Mouse (Mus musculus): Measurements from ENCODE around the gene Dusp19.
A peak's percentile ranks its signal among the peaks of the same experiment; 100 is the strongest.

Dusp19 gene

DNA sequence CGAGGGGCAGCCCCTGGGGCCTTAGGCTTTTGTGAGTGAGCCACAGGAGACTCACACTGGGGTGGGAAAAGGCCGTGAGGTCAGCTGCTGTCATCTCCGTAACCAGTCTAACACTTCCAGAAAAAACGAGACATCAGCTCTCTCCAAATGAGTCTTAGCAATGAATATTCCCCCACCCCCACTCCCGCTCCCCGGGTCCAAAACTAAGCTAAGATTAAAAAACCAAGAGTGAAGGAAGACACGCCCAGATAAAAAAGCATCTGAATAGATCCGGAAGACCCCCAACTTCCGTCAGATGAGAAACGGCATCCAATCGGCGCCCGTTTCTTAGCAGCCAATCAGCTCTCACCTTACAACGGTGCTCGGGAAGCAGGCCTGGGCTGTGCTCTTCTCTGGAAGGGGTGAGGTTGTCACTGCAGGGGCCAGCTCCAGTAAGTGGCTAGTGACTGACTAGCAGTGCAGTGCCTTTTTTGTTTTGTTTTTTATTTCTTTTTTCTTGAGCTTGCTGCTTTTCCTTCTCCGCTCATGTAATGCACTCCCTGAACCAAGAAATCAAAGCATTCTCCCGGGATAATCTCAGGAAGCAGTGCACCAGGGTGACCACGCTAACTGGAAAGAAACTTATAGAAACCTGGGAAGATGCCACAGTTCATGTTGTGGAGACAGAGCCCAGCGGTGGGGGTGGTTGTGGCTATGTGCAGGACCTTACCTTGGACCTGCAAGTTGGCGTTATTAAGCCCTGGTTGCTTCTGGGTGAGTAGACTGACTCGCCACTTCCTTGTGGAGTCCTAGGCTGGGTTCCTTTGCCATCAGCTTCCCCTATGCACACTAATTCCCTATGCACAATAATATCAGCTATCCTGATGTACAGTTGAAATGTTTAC lies at the start of gene Dusp19, which contains the start of gene Nup35:
Gene Dusp19, plus strand, starts transcription at position 192 of the 884 bp plus-strand sequence.
Gene Nup35, plus strand, starts transcription at position 383 of the 884 bp plus-strand sequence.
- DNase-seq (ENCODE audit: low read depth, low spot score), result peak; percentile 85

DNA sequence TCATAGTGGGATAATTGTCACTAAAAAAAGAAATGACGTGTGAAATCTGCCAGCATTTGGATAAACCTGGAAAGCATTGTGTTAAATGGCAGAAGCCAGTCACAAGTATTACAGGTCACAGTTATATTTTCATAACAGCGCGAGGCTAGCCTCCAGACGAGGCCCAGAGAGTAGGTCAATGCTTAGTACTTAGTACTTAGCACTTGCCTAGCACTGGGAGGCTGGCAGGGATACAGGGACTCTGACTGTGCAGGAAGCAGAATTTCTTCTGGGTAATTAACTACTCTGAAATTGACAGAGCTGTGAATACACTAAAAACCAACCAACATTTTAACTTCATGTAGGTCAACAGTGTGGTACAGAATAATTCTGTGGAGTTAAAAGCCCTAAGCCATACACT lies 49.4 kb upstream of the Dusp19 start:
- no peak for DNase-seq (ENCODE audit: low read depth, low spot score)

- DNase-seq (ENCODE audit: low read depth, low spot score), result no peak
Observed at GRCm38 (mm10) chr2:80570656-80571055, 46.2 kb upstream of the Dusp19 start.

- no peak for DNase-seq (ENCODE audit: low read depth, low spot score)
Observed at GRCm38 (mm10) chr2:80577286-80577685, 39.6 kb upstream of the Dusp19 start.

GRCm38 (mm10) chr2:80579253-80579891 lies 37.5 kb upstream of the Dusp19 start:
- DNase-seq (ENCODE audit: low read depth, low spot score), result no peak

GRCm38 (mm10) chr2:80580311-80580961 lies 36.4 kb upstream of the Dusp19 start:
- peak; percentile 32 for DNase-seq (ENCODE audit: low read depth, low spot score)

DNA sequence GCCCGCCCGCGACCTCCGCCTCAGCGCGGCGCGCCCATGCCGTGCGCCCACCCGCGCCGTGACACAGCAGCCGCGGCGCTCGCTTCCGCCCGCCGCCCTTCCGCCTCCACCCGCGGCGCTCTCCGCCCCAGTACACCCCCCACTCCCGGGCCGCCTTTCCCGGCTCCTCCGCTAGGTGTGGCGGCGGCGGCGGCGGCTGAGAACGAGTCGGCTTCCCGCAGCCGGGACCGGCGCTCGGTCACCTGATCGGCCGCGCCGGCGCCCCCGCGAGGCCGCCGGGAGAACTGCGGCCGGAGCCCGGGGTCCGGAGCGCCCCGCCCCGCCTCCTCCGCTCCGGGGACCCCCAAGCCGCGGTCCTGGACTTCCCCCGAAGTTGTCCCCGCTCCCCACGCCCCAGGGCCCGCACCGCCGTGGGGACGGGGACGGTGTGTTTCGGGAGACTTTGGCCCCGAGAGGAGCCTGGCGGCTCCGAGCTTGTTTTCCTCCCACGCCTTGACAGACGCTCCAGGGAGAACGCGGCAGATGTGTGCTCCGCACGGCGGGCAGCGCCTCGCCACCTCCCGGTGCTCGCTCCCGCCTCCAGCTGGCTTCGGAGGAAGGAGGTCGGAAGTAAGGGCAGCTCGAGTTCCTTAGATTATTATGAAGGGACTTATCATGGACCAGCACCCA lies 35.7 kb upstream of the Dusp19 start, which contains the start of gene Nckap1:
Gene Nckap1, minus strand, starts transcription at position 338 of the 669 bp plus-strand sequence.
- DNase-seq (ENCODE audit: low read depth, low spot score), result peak; percentile 83

GRCm38 (mm10) chr2:80582356-80582755 lies 34.5 kb upstream of the Dusp19 start:
- DNase-seq (ENCODE audit: low read depth, low spot score), result no peak

DNA sequence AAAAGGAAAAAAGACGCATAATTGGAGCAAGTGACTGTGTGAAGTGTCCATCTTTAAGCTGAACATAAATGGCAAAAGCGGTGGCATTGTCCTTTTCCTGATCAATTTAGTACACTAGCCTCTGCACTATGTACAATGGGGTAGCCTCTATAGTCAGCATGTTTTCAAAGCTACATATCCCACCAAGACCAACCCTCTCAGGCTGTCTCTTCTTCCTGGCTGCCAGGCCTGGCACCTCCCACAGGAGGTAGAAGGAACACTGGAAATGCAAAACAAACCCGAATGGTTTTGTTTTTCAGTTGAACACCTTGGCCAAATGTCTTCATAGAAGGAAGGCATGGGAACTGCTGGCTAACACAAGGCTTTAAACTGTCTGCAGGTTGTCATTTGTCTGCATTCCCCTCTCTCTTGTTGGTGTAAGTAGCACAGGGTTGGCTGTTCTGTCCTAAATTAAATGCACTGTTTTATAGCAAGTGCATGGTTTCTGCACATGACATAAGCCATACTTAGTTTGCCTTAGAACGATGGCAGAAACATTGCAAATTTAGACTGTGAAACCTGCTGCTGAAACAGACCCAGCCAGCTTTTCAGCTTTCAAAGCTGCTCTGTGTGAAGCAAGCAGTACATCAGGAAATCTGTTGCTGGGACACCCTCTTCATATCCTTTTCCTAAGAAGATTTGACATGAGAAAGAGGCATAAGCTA lies 22.5 kb upstream of the Dusp19 start:
- no peak for DNase-seq (ENCODE audit: low read depth, low spot score)

- DNase-seq (ENCODE audit: low read depth, low spot score), result no peak
Observed at GRCm38 (mm10) chr2:80596960-80597359, 19.9 kb upstream of the Dusp19 start.

DNA sequence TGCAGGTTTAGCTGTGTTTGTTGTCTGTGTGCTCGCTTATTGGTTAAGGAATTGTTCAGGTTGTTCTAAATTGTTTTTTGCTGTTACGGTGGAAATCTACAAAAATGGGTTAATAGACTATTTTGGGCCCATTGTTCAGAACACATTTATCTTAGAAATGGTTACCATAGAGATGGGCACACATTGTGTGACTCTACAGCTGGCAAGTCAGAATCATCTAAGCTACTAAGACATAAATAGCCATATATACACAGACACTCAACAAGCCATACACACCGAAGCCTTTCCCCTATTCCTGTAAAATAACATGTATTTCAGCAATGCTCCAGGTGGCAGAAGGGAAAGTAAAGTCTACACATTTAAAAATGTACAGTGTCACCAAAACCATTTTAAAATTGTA lies 17.0 kb upstream of the Dusp19 start:
- DNase-seq (ENCODE audit: low read depth, low spot score), result no peak

DNA sequence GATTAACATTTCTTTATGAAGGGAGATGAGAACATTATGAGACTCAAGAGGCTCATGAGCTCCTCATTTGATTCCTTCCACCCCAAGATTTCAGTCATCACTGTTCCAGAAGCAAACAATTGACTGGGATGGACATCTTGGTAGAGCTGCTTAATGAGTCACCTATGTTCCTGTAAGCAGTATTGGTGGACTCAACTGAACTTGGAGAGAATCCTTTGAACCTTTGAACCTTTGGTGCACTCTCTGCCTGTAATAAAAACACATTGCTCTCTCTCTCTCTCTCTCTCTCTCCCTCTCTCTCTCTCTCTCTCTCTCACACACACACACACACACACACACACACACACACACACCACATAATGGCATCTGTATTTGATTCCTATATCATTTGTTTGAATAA lies 16.2 kb upstream of the Dusp19 start:
- no peak for DNase-seq (ENCODE audit: low read depth, low spot score)

DNA sequence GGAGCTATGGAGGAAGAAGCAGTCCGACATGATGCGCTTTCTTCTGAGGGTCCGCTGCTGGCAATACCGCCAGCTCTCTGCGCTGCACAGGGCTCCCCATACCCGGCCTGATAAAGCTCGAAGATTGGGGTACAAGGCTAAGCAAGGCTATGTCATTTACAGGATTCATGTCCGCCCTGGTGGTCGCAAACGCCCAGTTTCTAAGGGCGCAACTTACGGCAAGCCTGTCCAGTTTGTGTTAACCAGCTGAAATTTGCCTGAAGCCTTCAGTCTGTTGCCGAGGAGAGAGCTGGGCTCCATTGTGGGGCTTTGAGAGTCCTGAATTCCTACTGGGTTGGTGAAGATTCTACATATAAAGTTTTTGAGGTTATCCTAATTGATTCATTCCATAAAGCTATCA lies 14.1 kb upstream of the Dusp19 start:
- no peak for DNase-seq (ENCODE audit: low read depth, low spot score)

- no peak for DNase-seq (ENCODE audit: low read depth, low spot score)
Observed at GRCm38 (mm10) chr2:80603771-80604426, 12.9 kb upstream of the Dusp19 start.

DNA sequence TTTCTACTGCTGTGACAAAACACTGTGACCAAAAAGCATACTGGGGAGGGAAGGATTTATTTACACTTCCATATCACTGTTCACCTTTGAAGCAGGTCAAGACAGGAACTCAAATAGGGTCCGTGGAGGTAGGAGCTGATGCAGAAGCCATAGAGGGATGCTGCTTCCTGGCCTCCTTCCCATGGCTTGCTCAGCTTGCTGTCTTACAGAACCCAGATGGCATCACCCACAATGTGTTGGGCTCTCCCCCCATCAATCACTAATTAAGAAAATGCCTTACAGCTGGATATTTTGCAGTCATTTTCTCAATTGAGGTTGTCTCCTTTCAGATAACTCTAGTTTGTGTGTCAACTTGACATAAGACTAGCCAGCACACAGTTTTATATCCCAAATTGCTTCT lies 4.6 kb upstream of the Dusp19 start:
- no peak for DNase-seq (ENCODE audit: low read depth, low spot score)

DNA sequence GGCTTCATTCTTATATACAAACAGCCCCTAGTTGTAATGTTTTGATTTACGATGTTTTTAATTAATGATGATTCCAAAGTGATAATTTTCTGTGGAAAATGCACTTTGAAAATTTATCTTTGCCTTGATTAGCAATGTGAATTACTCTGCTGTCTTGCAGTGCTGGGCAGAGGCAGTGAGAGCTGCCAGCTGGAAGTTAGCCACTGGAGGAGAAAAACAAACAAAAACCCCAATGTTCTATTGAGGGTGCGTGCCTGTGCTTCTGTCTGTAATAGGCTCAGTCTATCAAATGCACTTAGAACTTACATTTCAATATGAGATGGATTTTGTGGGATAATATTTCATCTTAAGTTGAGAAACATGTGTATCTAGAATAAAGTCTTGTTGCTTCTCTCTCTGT lies 4.0 kb upstream of the Dusp19 start:
- DNase-seq (ENCODE audit: low read depth, low spot score), result no peak

GRCm38 (mm10) chr2:80618991-80619390 lies 2.1 kb downstream of the Dusp19 start:
- DNase-seq (ENCODE audit: low read depth, low spot score), result no peak

- DNase-seq (ENCODE audit: low read depth, low spot score), result no peak
Observed at GRCm38 (mm10) chr2:80621921-80622320, 5.1 kb downstream of the Dusp19 start.

- no peak for DNase-seq (ENCODE audit: low read depth, low spot score)
Observed at GRCm38 (mm10) chr2:80624523-80624922, 7.7 kb downstream of the Dusp19 start.

DNA sequence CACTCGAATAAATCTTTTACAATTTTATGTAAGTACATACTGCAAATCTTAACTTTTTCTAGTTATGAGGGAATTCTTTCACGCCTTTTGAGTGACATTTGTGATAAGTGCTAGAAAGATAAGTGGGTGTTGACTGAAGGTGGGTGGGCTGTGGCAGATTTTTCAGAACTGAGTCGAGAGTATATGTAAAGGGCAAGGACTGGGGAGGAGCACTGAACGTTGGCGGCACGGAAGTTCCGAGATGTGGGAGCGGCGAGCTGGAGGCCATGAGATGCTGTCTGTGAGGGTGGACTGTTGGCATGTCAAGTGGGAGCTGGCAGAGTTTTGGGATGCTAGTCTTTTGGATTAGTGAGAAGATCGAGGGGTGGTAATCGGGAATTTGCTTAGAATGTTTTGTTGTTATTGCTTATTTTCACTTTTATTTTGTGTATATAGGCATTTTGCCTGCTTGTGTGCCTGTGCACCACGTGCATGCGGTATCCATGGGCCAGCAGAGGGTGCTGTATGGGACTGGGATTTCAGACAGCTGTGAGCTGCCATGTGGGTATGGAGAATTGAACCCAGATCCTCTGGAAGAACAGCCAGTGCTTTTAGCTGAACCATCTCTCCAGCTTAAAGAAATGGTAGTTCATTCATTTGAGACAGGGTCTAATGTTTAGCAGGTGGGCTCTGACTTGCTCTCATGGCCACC lies 15.6 kb downstream of the Dusp19 start:
- DNase-seq (ENCODE audit: low read depth, low spot score), result no peak
